In genomic region chr6:98105280-98106090, GRCm38 (mm10) we compare ENCODE assay signal across 8 mouse cellular contexts.
DNase-seq lines count a peak whose midpoint lies in the region; ATAC-seq and TF ChIP-seq lines count a peak whose summit lies in the region.

No protein-coding gene starts in this region.

- peak overlapping the region; percentile 63 for H3K4me3 ChIP-seq in bone marrow macrophage, adult 2 months (ENCODE audit: insufficient read depth, low read length)
- H3K4me3 ChIP-seq in embryonic facial prominence, embryonic 15.5 days (replicated peaks): peak overlapping the region; percentile 39
- peak overlapping the region; percentile 44 for H3K4me3 ChIP-seq in heart, embryonic 12.5 days
- peak overlapping the region; percentile 46 for H3K4me3 ChIP-seq in kidney, embryonic 16.5 days (ENCODE audit: low read length)

- no peak overlapping the region for H3K27ac ChIP-seq in bone marrow macrophage, adult 2 months (ENCODE audit: insufficient read depth, low read depth, low read length)
- no peak overlapping the region for H3K27ac ChIP-seq in embryonic facial prominence, embryonic 15.5 days (replicated peaks)
- no peak overlapping the region for H3K27ac ChIP-seq in heart, embryonic 12.5 days (ENCODE audit: poor library complexity, severe bottlenecking)
- no peak overlapping the region for H3K27ac ChIP-seq in kidney, embryonic 16.5 days (ENCODE audit: low read length)

- H3K4me1 ChIP-seq in bone marrow macrophage, adult 2 months (ENCODE audit: control insufficient read depth, insufficient read depth, low read length): 0 out of 2 replicates have a peak, but pooled peaks cover 2% of the 10 kb centered on the region
- H3K4me1 ChIP-seq in embryonic facial prominence, embryonic 15.5 days: peaks cover 11% of the 10 kb centered on the region
- H3K4me1 ChIP-seq in heart, embryonic 12.5 days (replicated peaks): 0 out of 2 replicates have a peak, but pooled peaks cover 9% of the 10 kb centered on the region
- peaks cover 9% of the 10 kb centered on the region for H3K4me1 ChIP-seq in kidney, embryonic 16.5 days (ENCODE audit: insufficient read depth, low read length)

- peak; percentile 79 to 83 for DNase-seq in B cell, adult 2 months
- peak; percentile 65 for DNase-seq in liver
- peak; percentile 33 to 62 for DNase-seq in monocyte, adult 2 months (ENCODE audit: low read depth in 1 of 2, low spot score in 2 of 2)
- peak; percentile 44 to 61 for DNase-seq in spleen, postnatal 14 days (ENCODE audit: low spot score in 2 of 2)

- H3K4me2 ChIP-seq in embryonic facial prominence, embryonic 15.5 days (replicated peaks): peak overlapping the region; percentile 55
- peak overlapping the region; percentile 72 for H3K4me2 ChIP-seq in heart, embryonic 12.5 days
- H3K4me2 ChIP-seq in kidney, embryonic 16.5 days (replicated peaks; ENCODE audit: low read depth, low read length): peak overlapping the region; percentile 67

- no peak for ATAC-seq in embryonic facial prominence, embryonic 15.5 days (ENCODE audit: insufficient number of reproducible peaks, low FRiP score, low TSS enrichment, low read depth)
- no peak for ATAC-seq in heart, embryonic 12.5 days (ENCODE audit: insufficient number of reproducible peaks, low FRiP score)
- ATAC-seq in kidney, embryonic 16.5 days (ENCODE audit: low FRiP score, low TSS enrichment): no peak

- H3K36me3 ChIP-seq in embryonic facial prominence, embryonic 15.5 days: no peaks in the 10 kb centered on the region
- no peaks in the 10 kb centered on the region for H3K36me3 ChIP-seq in heart, embryonic 12.5 days
- H3K36me3 ChIP-seq in kidney, embryonic 16.5 days (ENCODE audit: insufficient read depth, low read length): no peaks in the 10 kb centered on the region

- no peak for TF ChIP-seq CTCF in bone marrow macrophage, adult 2 months (IDR thresholded peaks at IDR 0.05; ENCODE audit: low read depth, low read length)

- H3K9ac ChIP-seq in embryonic facial prominence, embryonic 15.5 days: no peak overlapping the region
- H3K9ac ChIP-seq in heart, embryonic 12.5 days: no peak overlapping the region; the same call in 1 of the 2 replicates
- peak overlapping the region; percentile 60 for H3K9ac ChIP-seq in kidney, embryonic 16.5 days (replicated peaks; ENCODE audit: low read length)

- 40% methylated on average over 18 of the region's 18 CpGs for WGBS in embryonic facial prominence, embryonic 15.5 days
- WGBS in heart, embryonic 12.5 days: 48% methylated on average over 18 of the region's 18 CpGs
- WGBS in kidney, embryonic 16.5 days: 47% methylated on average over 18 of the region's 18 CpGs

- H3K27me3 ChIP-seq in embryonic facial prominence, embryonic 15.5 days: 0 out of 2 replicates have a peak, but pooled peaks cover 7% of the 10 kb centered on the region
- H3K27me3 ChIP-seq in heart, embryonic 12.5 days (replicated peaks): no peaks in the 10 kb centered on the region
- H3K27me3 ChIP-seq in kidney, embryonic 16.5 days (ENCODE audit: insufficient read depth, low read length): no peaks in the 10 kb centered on the region

- no peak for TF ChIP-seq POLR2A in bone marrow macrophage, adult 2 months (IDR thresholded peaks at IDR 0.05; ENCODE audit: borderline replicate concordance, low read depth, low read length)

- H3K9me3 ChIP-seq in embryonic facial prominence, embryonic 15.5 days (replicated peaks): no peaks in the 10 kb centered on the region
- no peaks in the 10 kb centered on the region for H3K9me3 ChIP-seq in heart, embryonic 12.5 days (replicated peaks)
- no peaks in the 10 kb centered on the region for H3K9me3 ChIP-seq in kidney, embryonic 16.5 days (ENCODE audit: low read length)
